Comparison of ENCODE assay signal across 8 mouse cellular contexts in genomic region chr12:31265722-31266431, GRCm38 (mm10). TPM values are rescaled to one million over a fixed set of nuclear protein-coding genes. Genes with fewer than 3 reads are reported as not detected.
DNase-seq lines count a peak whose midpoint lies in the region; ATAC-seq and TF ChIP-seq lines count a peak whose summit lies in the region.
"Had no signal": no experiment of that assay in that cellular context is flagged by ENCODE, and none has a peak within 500 bp of the region (broad histone marks: within the 10 kb centered on the region; RNA-seq: fewer than 3 reads in every experiment).

No protein-coding gene starts in this region.

- H3K27ac ChIP-seq in heart, embryonic 16.5 days (ENCODE audit: low read length) = peak overlapping the region; percentile 87

- peak overlapping the region; percentile 77 for H3K4me2 ChIP-seq in heart, embryonic 16.5 days (ENCODE audit: low read depth, low read length)
- peak overlapping the region; percentile 82 for H3K4me2 ChIP-seq in myocyte (ENCODE audit: low read depth)

- H3K9ac ChIP-seq in heart, embryonic 16.5 days (ENCODE audit: low read length) = peak overlapping the region; percentile 85

- H3K9me3 ChIP-seq in heart, embryonic 16.5 days (replicated peaks; ENCODE audit: control insufficient read depth, low read length) = no peaks in the 10 kb centered on the region

- peak; percentile 24 for TF ChIP-seq POLR2A in myocyte (IDR thresholded peaks at IDR 0.05; ENCODE audit: insufficient read length, low read depth)

- peak; percentile 28 for ATAC-seq in heart, embryonic 16.5 days (replicated peaks; ENCODE audit: extremely low read depth, insufficient read depth, low FRiP score)

- H3K79me2 ChIP-seq in myocyte (ENCODE audit: control insufficient read depth, insufficient read depth) = peaks cover 33% of the 10 kb centered on the region

- peak overlapping the region; percentile 87 for H3K4me3 ChIP-seq in heart, embryonic 16.5 days (ENCODE audit: low read length)
- peak overlapping the region; percentile 85 for H3K4me3 ChIP-seq in myocyte

- peak; percentile 12 for DNase-seq in right cerebral cortex, adult 18-20 months
- DNase-seq in right cerebral cortex, postnatal 36 days (ENCODE audit: low spot score in 2 of 2) = no peak
- DNase-seq in embryo, embryonic 11 days = peak; percentile 60
- DNase-seq in layer of hippocampus, postnatal 36 days = peak; percentile 53 to 55
- DNase-seq in thymus, postnatal 14 days = no peak

- peaks cover 12% of the 10 kb centered on the region for H3K36me3 ChIP-seq in heart, embryonic 16.5 days (ENCODE audit: control insufficient read depth, insufficient read depth)
- peaks cover 7% of the 10 kb centered on the region for H3K36me3 ChIP-seq in myocyte (ENCODE audit: control insufficient read depth, insufficient read depth)

- peak overlapping the region; percentile 25 for H3ac ChIP-seq in myocyte (ENCODE audit: control insufficient read depth, insufficient read length)

- H3K4me1 ChIP-seq in heart, embryonic 16.5 days (ENCODE audit: control insufficient read depth, insufficient read depth, low read length) = peaks cover 63% of the 10 kb centered on the region

- WGBS in heart, embryonic 16.5 days = under 1% methylated on average over 50 of the region's 50 CpGs

- no peaks in the 10 kb centered on the region for H3K27me3 ChIP-seq in heart, embryonic 16.5 days (ENCODE audit: control insufficient read depth, insufficient read depth, low read length)
- no peaks in the 10 kb centered on the region for H3K27me3 ChIP-seq in myocyte (ENCODE audit: control insufficient read depth, insufficient read depth, insufficient read length)

TF ChIP-seq in myocyte, 11 proteins besides CTCF, POLR2A, EP300 and RAD21:
- TF ChIP-seq POLR2AphosphoS2 (IDR thresholded peaks at IDR 0.05; ENCODE audit: insufficient read length, low read depth) = no peak
- peak in 1 of 3 experiments; percentile 5 for TF ChIP-seq MYOD1 (IDR thresholded peaks at IDR 0.05; ENCODE audit: control insufficient read depth in 1 of 3, insufficient read length in 2 of 3, low read depth in 2 of 3)
- TF ChIP-seq USF1 (IDR thresholded peaks at IDR 0.05; ENCODE audit: low read depth) = no peak
TF ChIP-seq in myocyte: peak in this region for 1.

RNA-seq across cellular contexts. Expression of gene Lamb1, which starts 0.8 kb away (rescaled TPM):
- polyA plus RNA-seq in heart, embryonic 16.5 days (2015; fragmentation: Nextera tagmentation; extraction: Ambion mirVana) = 92.1 and 113 TPM in 2 replicates
- total RNA-seq in layer of hippocampus, postnatal 36 days (2021) = 10 to 100 TPM; 38.5 to 42.1 TPM
- polyA plus RNA-seq in myocyte (2012; fragmentation: generic; extraction: Trizol) = 69.4 TPM

RNA-seq across cellular contexts. Expression of gene Gm6993, which starts 25.3 kb away (rescaled TPM):
- not detected in 2 replicates for polyA plus RNA-seq in heart, embryonic 16.5 days (2015; fragmentation: Nextera tagmentation; extraction: Ambion mirVana)
- total RNA-seq in layer of hippocampus, postnatal 36 days (2021) = not detected
- not detected for polyA plus RNA-seq in myocyte (2012; fragmentation: generic; extraction: Trizol)
- total RNA-seq: neutrophil, adult 5-6 weeks had no signal

Comparison
In these comparisons a context has a peak if more than half of its experiments do, and no peak if none do; other contexts are left out.
1. DNase-seq: peak in right cerebral cortex, adult 18-20 months (single experiment), embryo, embryonic 11 days (single experiment) and layer of hippocampus, postnatal 36 days (2 of 2); none in right cerebral cortex, postnatal 36 days (0 of 2) and thymus, postnatal 14 days (single experiment).